11 mouse cellular contexts compared by ENCODE assay signal in the genomic region with DNA sequence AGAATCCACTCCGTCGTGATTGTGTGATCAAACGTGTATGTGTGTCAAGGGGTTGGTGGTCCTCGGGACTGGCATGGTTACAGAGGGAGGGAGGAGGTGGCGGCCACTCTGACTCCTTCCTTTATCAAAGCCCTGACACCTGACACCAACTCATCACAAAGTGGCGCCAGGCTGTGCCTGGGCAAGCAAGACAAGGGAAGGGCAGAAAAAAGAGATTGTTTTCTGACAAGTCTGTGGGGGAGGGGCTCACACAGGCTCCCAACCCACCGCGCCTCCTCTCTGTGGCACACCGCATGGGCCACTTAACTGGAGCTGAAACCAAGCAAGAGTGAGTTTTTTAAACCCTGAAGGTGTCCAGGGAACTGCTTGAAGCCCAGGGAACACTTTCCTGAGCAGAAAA.
A peak's percentile ranks its signal among the peaks of the same experiment; 100 is the strongest.
DNase-seq lines count a peak whose midpoint lies in the region; ATAC-seq lines count a peak whose summit lies in the region.
"Had no signal": no experiment of that assay in that cellular context is flagged by ENCODE, and none has a peak within 500 bp of the region (broad histone marks: within the 10 kb centered on the region; RNA-seq: fewer than 3 reads in every experiment).

No protein-coding gene starts in this region.

- ATAC-seq in forebrain, embryonic 14.5 days: 0 out of 2 replicates have a peak, but pooled peaks have one; percentile 3
- ATAC-seq in forebrain, embryonic 12.5 days (ENCODE audit: low FRiP score): no peak
- no peak for ATAC-seq in megakaryocyte, adult 5-6 weeks (ENCODE audit: poor library complexity, severe bottlenecking)
- ATAC-seq in liver, embryonic 12.5 days: peak; percentile 82
- no peak for ATAC-seq in frontal cortex, adult (ENCODE audit: low TSS enrichment)

- no peak for DNase-seq in forebrain, embryonic 14.5 days (ENCODE audit: low spot score)
- peak; percentile 65 for DNase-seq in embryo, embryonic 10.5 days (ENCODE audit: low spot score)
- DNase-seq in right cerebral cortex, adult 18-20 months: no peak
- DNase-seq: cerebellum, adult 9-11 months; gastrocnemius, postnatal 25 days; lung, postnatal 36 days had no signal

- H3K9ac ChIP-seq in forebrain, embryonic 14.5 days (ENCODE audit: low read length): no peak overlapping the region
- H3K9ac ChIP-seq in forebrain, embryonic 12.5 days: no peak overlapping the region
- H3K9ac ChIP-seq in liver, embryonic 12.5 days: 0 out of 2 replicates have a peak overlapping the region, but pooled peaks have one; percentile 22

- H3K36me3 ChIP-seq in forebrain, embryonic 14.5 days (ENCODE audit: control insufficient read depth, insufficient read depth, low read length): no peaks in the 10 kb centered on the region
- H3K36me3 ChIP-seq in forebrain, embryonic 12.5 days (replicated peaks): no peaks in the 10 kb centered on the region
- H3K36me3 ChIP-seq in megakaryocyte, embryonic 14.5 days (replicated peaks; ENCODE audit: low read length): peaks cover 3% of the 10 kb centered on the region
- H3K36me3 ChIP-seq in liver, embryonic 12.5 days: no peaks in the 10 kb centered on the region

- no peaks in the 10 kb centered on the region for H3K27me3 ChIP-seq in forebrain, embryonic 14.5 days (replicated peaks; ENCODE audit: control insufficient read depth, insufficient read depth, low read length)
- H3K27me3 ChIP-seq in forebrain, embryonic 12.5 days: no peaks in the 10 kb centered on the region
- H3K27me3 ChIP-seq in megakaryocyte, embryonic 14.5 days (replicated peaks): peaks cover 2% of the 10 kb centered on the region
- no peaks in the 10 kb centered on the region for H3K27me3 ChIP-seq in liver, embryonic 12.5 days (replicated peaks)

- H3K4me1 ChIP-seq in forebrain, embryonic 14.5 days (ENCODE audit: control insufficient read depth, insufficient read depth, low read length): 0 out of 2 replicates have a peak, but pooled peaks cover 2% of the 10 kb centered on the region
- H3K4me1 ChIP-seq in forebrain, embryonic 12.5 days: peaks cover 22% of the 10 kb centered on the region
- H3K4me1 ChIP-seq in megakaryocyte, embryonic 14.5 days: peaks cover 65% of the 10 kb centered on the region
- peaks cover 69% of the 10 kb centered on the region for H3K4me1 ChIP-seq in liver, embryonic 12.5 days

- 12% methylated on average over 9 of the region's 9 CpGs for WGBS in forebrain, embryonic 14.5 days
- WGBS in forebrain, embryonic 12.5 days: 7% methylated on average over 9 of the region's 9 CpGs
- 8% methylated on average over 9 of the region's 9 CpGs for WGBS in liver, embryonic 12.5 days (ENCODE audit: insufficient replicate concordance)

- H3K27ac ChIP-seq in forebrain, embryonic 14.5 days (ENCODE audit: low read depth, low read length): no peak overlapping the region
- no peak overlapping the region for H3K27ac ChIP-seq in forebrain, embryonic 12.5 days
- H3K27ac ChIP-seq in liver, embryonic 12.5 days: peak overlapping the region; percentile 76

- no peak overlapping the region for H3K4me2 ChIP-seq in forebrain, embryonic 14.5 days (ENCODE audit: low read length)
- H3K4me2 ChIP-seq in forebrain, embryonic 12.5 days: no peak overlapping the region
- H3K4me2 ChIP-seq in liver, embryonic 12.5 days: peak overlapping the region; percentile 44

- H3K9me3 ChIP-seq in forebrain, embryonic 14.5 days (replicated peaks; ENCODE audit: control insufficient read depth, low read length): no peaks in the 10 kb centered on the region
- no peaks in the 10 kb centered on the region for H3K9me3 ChIP-seq in forebrain, embryonic 12.5 days
- H3K9me3 ChIP-seq in megakaryocyte, embryonic 14.5 days: no peaks in the 10 kb centered on the region
- no peaks in the 10 kb centered on the region for H3K9me3 ChIP-seq in liver, embryonic 12.5 days (replicated peaks)

- no peak overlapping the region for H3K4me3 ChIP-seq in forebrain, embryonic 14.5 days (ENCODE audit: low read depth, low read length)
- H3K4me3 ChIP-seq in forebrain, embryonic 12.5 days (replicated peaks): no peak overlapping the region
- peak overlapping the region; percentile 3 for H3K4me3 ChIP-seq in megakaryocyte, embryonic 14.5 days (replicated peaks)
- H3K4me3 ChIP-seq in liver, embryonic 12.5 days: no peak overlapping the region

Comparison
In these comparisons a context has a peak if more than half of its experiments do, and no peak if none do; other contexts are left out.
1. ATAC-seq: peak in forebrain, embryonic 14.5 days (single experiment) and liver, embryonic 12.5 days (single experiment); none in forebrain, embryonic 12.5 days (single experiment), megakaryocyte, adult 5-6 weeks (single experiment) and frontal cortex, adult (single experiment).